Mouse (Mus musculus) myocyte (in vitro differentiated cells): ENCODE data around the gene Hmgxb4.

Experiments used
- CEBPB ChIP-seq: IDR thresholded peaks from 2 replicates; pipeline ENCODE4 v1.6.1; 2011; ENCODE audit warnings: mild to moderate bottlenecking, moderate library complexity; ENCODE audit not compliant: poor library complexity, insufficient read depth, severe bottlenecking
- E2F4 ChIP-seq: IDR thresholded peaks from one replicate; pipeline ENCODE4 v1.6.1; 2011; ENCODE audit warnings: mild to moderate bottlenecking, control low read depth, moderate library complexity; ENCODE audit not compliant: insufficient read depth
- MAX ChIP-seq: IDR thresholded peaks from one replicate; pipeline ENCODE4 v1.6.1; 2011; ENCODE audit warnings: low read depth, mild to moderate bottlenecking, control low read depth
- MYOD1 ChIP-seq, 3 experiments: IDR thresholded peaks; one replicate each; pipeline ENCODE4 v1.6.1; 2011; ENCODE audit warnings: control low read depth in 2 of 3, low read depth in 2 of 3, mild to moderate bottlenecking in 2 of 3, moderate library complexity in 1 of 3; ENCODE audit not compliant: insufficient read length in 2 of 3, control insufficient read depth in 1 of 3
- MYOG ChIP-seq, 3 experiments: IDR thresholded peaks; one replicate each; pipeline ENCODE4 v1.6.1; 2011; ENCODE audit warnings: control low read depth in 2 of 3, low read depth in 2 of 3, mild to moderate bottlenecking in 2 of 3; ENCODE audit not compliant: insufficient read length in 2 of 3, control insufficient read depth in 1 of 3, insufficient read depth in 1 of 3
- POLR2A ChIP-seq: IDR thresholded peaks from one replicate; pipeline ENCODE4 v1.6.1; 2011; ENCODE audit warnings: low read depth, mild to moderate bottlenecking, control low read depth, moderate library complexity; ENCODE audit not compliant: insufficient read length
- POLR2AphosphoS2 ChIP-seq: IDR thresholded peaks from one replicate; pipeline ENCODE4 v1.6.1; 2011; ENCODE audit warnings: low read depth, control low read depth; ENCODE audit not compliant: insufficient read length
- SRF ChIP-seq: IDR thresholded peaks from one replicate; pipeline ENCODE4 v1.6.1; 2011; ENCODE audit warnings: low read depth; ENCODE audit not compliant: control insufficient read depth, insufficient read length
- TCF12 ChIP-seq: IDR thresholded peaks from one replicate; pipeline ENCODE4 v1.6.1; 2011; ENCODE audit warnings: mild to moderate bottlenecking, control low read depth; ENCODE audit not compliant: poor library complexity, insufficient read depth, severe bottlenecking
- USF1 ChIP-seq: IDR thresholded peaks from one replicate; pipeline ENCODE4 v1.6.1; 2011; ENCODE audit warnings: low read depth, mild to moderate bottlenecking, control low read depth, moderate library complexity

DNA sequence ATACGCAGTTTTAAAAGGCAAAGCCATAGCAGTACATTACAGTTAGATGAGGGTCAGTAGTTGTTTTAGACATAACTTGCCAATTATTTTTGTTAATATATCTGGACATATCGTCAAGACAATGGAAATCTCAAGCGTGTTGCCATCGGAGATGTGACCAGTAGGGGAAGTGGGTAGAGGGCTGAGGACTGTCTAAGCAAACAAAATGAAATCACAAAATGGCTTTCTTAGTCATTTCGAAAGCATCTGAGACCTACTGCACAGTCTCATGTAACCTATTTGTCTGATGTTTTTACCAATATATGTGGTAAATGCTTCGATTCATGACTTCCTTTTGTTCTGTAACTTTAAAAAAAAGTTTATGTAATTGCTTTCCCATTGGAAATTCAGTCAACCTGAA lies 11.3 kb upstream of the Hmgxb4 start:
- TF ChIP-seq USF1 (no peak), MYOG (IDR thresholded peaks at IDR 0.05; ENCODE audit: control insufficient read depth in 1 of 3, insufficient read depth in 1 of 3, insufficient read length in 2 of 3, low read depth in 2 of 3) (no peak), POLR2A (no peak), POLR2AphosphoS2 (no peak), MAX (no peak), CEBPB (no peak), E2F4 (no peak), TCF12 (no peak), MYOD1 (IDR thresholded peaks at IDR 0.05; ENCODE audit: control insufficient read depth in 1 of 3, insufficient read length in 2 of 3, low read depth in 2 of 3) (no peak), SRF (no peak)
